Mouse (Mus musculus): ENCODE data around the gene Apol10b. TPM values are rescaled to one million over a fixed set of nuclear protein-coding genes. Genes with fewer than 3 reads are reported as not detected.

The Apol10b gene
- total and polyA plus RNA-seq, 3 experiments = 2.9 to 4.9 (median 3.6) TPM

GRCm38 (mm10) chr15:77593557-77593956 is 2.4 kb downstream of the Apol10b start:
- peaks cover 5 to 16% of the 10 kb centered on the region in 2 experiments for H3K36me3 ChIP-seq (replicated peaks in 1 of 2; ENCODE audit: control insufficient read depth in 1 of 2, insufficient read depth in 1 of 2, low read length in 1 of 2)
- no peak for DNase-seq (ENCODE audit: extremely low read depth)
- no peak overlapping the region for H3K4me2 ChIP-seq (ENCODE audit: insufficient read depth, low read depth, poor library complexity, severe bottlenecking)
- no peak overlapping the region for H3K4me3 ChIP-seq (replicated peaks in 1 of 3; ENCODE audit: low read depth in 2 of 3, low read length in 2 of 3, poor library complexity in 1 of 3)
- no peak overlapping the region for H3K9ac ChIP-seq (ENCODE audit: insufficient read depth, low read depth)
- no peaks in the 10 kb centered on the region for H3K27me3 ChIP-seq (replicated peaks)
- in situ Hi-C loops (cut with MboI; ENCODE audit: low pct_ligation_motif_present, low pct_unique_long_range_greater_than_20kb, low sequenced_read_pairs) (no loop called here), dilution Hi-C loops (cut with MboI; ENCODE audit: extremely low pct_ligation_motif_present, extremely low pct_unique_long_range_greater_than_20kb, low sequenced_read_pairs) (no loop called here)
- no peaks in the 10 kb centered on the region for H3K79me2 ChIP-seq (replicated peaks; ENCODE audit: control insufficient read depth, extremely low read depth, insufficient read depth, poor library complexity, severe bottlenecking)
- TF ChIP-seq ELF1 (IDR thresholded peaks at IDR 0.05; ENCODE audit: low read depth, low read length) (no peak), ZNF384 (IDR thresholded peaks at IDR 0.05; ENCODE audit: low read depth, low read length) (no peak), SMC3 (IDR thresholded peaks at IDR 0.05; ENCODE audit: low read depth, low read length) (no peak), RCOR1 (conservative IDR thresholded peaks at IDR 0.05; ENCODE audit: low read depth, low read length) (no peak), GABPA (IDR thresholded peaks at IDR 0.05; ENCODE audit: insufficient replicate concordance, low read depth, low read length) (no peak), RAD21 (IDR thresholded peaks at IDR 0.05; ENCODE audit: low read depth, low read length) (no peak), EP300 (IDR thresholded peaks at IDR 0.05; ENCODE audit: low read length) (no peak), CHD2 (IDR thresholded peaks at IDR 0.05; ENCODE audit: low read length) (no peak), BHLHE40 (IDR thresholded peaks at IDR 0.05; ENCODE audit: low read depth, low read length) (no peak), JUND (conservative IDR thresholded peaks at IDR 0.05; ENCODE audit: low read depth, low read length) (no peak), E2F4 (IDR thresholded peaks at IDR 0.05; ENCODE audit: insufficient replicate concordance, low read depth, low read length) (no peak), ETS1 (conservative IDR thresholded peaks at IDR 0.05; ENCODE audit: low read depth, low read length) (no peak), JUN (IDR thresholded peaks at IDR 0.05; ENCODE audit: insufficient read depth, low read depth, low read length) (no peak), MAFK (IDR thresholded peaks at IDR 0.05; ENCODE audit: insufficient replicate concordance, low read length) (no peak), POLR2A (IDR thresholded peaks at IDR 0.05; ENCODE audit: low read depth, low read length) (no peak), USF2 (conservative IDR thresholded peaks at IDR 0.05; ENCODE audit: low read depth, low read length) (no peak)
- H3K27ac ChIP-seq (ENCODE audit: insufficient read depth, low read depth) = no peak overlapping the region
- H3K4me1 ChIP-seq (ENCODE audit: control insufficient read depth in 1 of 2, insufficient read depth in 2 of 2) = peaks cover 10 to 41% of the 10 kb centered on the region in 2 experiments
- no peaks in the 10 kb centered on the region for H3K9me3 ChIP-seq (replicated peaks; ENCODE audit: low read length)

GRCm38 (mm10) chr15:77590881-77591280 is 5.0 kb downstream of the Apol10b start:
- H3K9ac ChIP-seq (ENCODE audit: insufficient read depth, low read depth) = no peak overlapping the region
- no peak overlapping the region for H3K4me3 ChIP-seq (replicated peaks in 1 of 3; ENCODE audit: low read depth in 2 of 3, low read length in 2 of 3, poor library complexity in 1 of 3)
- H3K36me3 ChIP-seq (replicated peaks in 1 of 2; ENCODE audit: control insufficient read depth in 1 of 2, insufficient read depth in 1 of 2, low read length in 1 of 2) = peaks cover 5 to 36% of the 10 kb centered on the region in 2 experiments
- no peak overlapping the region for H3K27ac ChIP-seq (ENCODE audit: insufficient read depth, low read depth)
- dilution Hi-C loops (cut with MboI; ENCODE audit: extremely low pct_ligation_motif_present, extremely low pct_unique_long_range_greater_than_20kb, low sequenced_read_pairs) = no loop called here
- no peaks in the 10 kb centered on the region for H3K27me3 ChIP-seq (replicated peaks)
- no peaks in the 10 kb centered on the region for H3K9me3 ChIP-seq (replicated peaks; ENCODE audit: low read length)
- peaks cover 4 to 25% of the 10 kb centered on the region in 2 experiments for H3K4me1 ChIP-seq (ENCODE audit: control insufficient read depth in 1 of 2, insufficient read depth in 2 of 2)
- DNase-seq (ENCODE audit: extremely low read depth) = no peak
- in situ Hi-C loops (cut with MboI; ENCODE audit: low pct_ligation_motif_present, low pct_unique_long_range_greater_than_20kb, low sequenced_read_pairs) = no loop called here
- H3K79me2 ChIP-seq (replicated peaks; ENCODE audit: control insufficient read depth, extremely low read depth, insufficient read depth, poor library complexity, severe bottlenecking) = no peaks in the 10 kb centered on the region
- TF ChIP-seq BHLHE40 (IDR thresholded peaks at IDR 0.05; ENCODE audit: low read depth, low read length) (no peak), ELF1 (IDR thresholded peaks at IDR 0.05; ENCODE audit: low read depth, low read length) (no peak), EP300 (IDR thresholded peaks at IDR 0.05; ENCODE audit: low read length) (no peak), MAX (IDR thresholded peaks at IDR 0.05; ENCODE audit: low read length) (no peak), CTCF (conservative IDR thresholded peaks at IDR 0.05 in 1 of 2, IDR thresholded peaks at IDR 0.05 in 1 of 2; ENCODE audit: low read depth in 2 of 2, low read length in 2 of 2) (no peak), NELFE (IDR thresholded peaks at IDR 0.05; ENCODE audit: low read depth, low read length) (no peak), SIN3A (IDR thresholded peaks at IDR 0.05; ENCODE audit: low read length) (no peak), GABPA (IDR thresholded peaks at IDR 0.05; ENCODE audit: insufficient replicate concordance, low read depth, low read length) (no peak), POLR2A (IDR thresholded peaks at IDR 0.05; ENCODE audit: low read depth, low read length) (no peak), IRF4 (IDR thresholded peaks at IDR 0.05; ENCODE audit: low read depth, low read length) (no peak), HCFC1 (IDR thresholded peaks at IDR 0.05; ENCODE audit: low read depth, low read length) (no peak), MAFK (IDR thresholded peaks at IDR 0.05; ENCODE audit: insufficient replicate concordance, low read length) (no peak), USF2 (conservative IDR thresholded peaks at IDR 0.05; ENCODE audit: low read depth, low read length) (no peak), PAX5 (IDR thresholded peaks at IDR 0.05; ENCODE audit: low read length) (no peak)
- H3K4me2 ChIP-seq (ENCODE audit: insufficient read depth, low read depth, poor library complexity, severe bottlenecking) = no peak overlapping the region

All from CH12.LX (cell line).